ENCODE assay signal across 8 mouse cellular contexts in the genomic region with DNA sequence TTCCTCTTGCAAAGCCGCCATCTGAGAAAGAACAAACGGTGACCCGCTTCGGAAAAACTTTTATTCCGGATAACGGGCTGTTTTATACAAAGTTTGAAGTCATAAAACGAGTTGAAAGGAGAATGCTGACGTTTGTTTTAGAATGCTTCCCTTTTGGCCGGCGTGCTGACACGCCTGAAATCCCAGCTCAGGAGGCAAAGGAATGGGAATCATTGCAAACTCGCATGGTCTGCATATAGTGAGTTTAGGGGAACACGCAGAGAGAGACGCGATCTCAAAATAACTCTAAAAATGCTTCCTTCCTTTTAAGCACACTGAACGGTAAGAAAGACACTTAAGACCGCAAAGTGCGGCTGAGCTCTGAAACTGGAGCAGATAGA. TPM values are rescaled to one million over a fixed set of nuclear protein-coding genes. Genes with fewer than 3 reads are reported as not detected.
DNase-seq lines count a peak whose midpoint lies in the region; ATAC-seq and TF ChIP-seq lines count a peak whose summit lies in the region.

No protein-coding gene starts in this region.

- under 1% methylated on average over 18 of the region's 18 CpGs for WGBS in cerebellum, adult 2 months
- under 1% methylated on average over 18 of the region's 18 CpGs for WGBS in neural tube, embryonic 12.5 days

- H3K27me3 ChIP-seq in cerebellum, adult 2 months (ENCODE audit: control insufficient read depth, insufficient read depth, low read length) = no peaks in the 10 kb centered on the region
- no peaks in the 10 kb centered on the region for H3K27me3 ChIP-seq in neural tube, embryonic 12.5 days (replicated peaks)

- TF ChIP-seq CTCF in cerebellum, adult 2 months (IDR thresholded peaks at IDR 0.05; ENCODE audit: borderline replicate concordance, insufficient read depth, low read depth, low read length) = no peak

- H3K9me3 ChIP-seq in neural tube, embryonic 12.5 days = no peaks in the 10 kb centered on the region

- H3K4me1 ChIP-seq in cerebellum, adult 2 months (ENCODE audit: control insufficient read depth, insufficient read depth, low read length) = no peaks in the 10 kb centered on the region
- peaks cover 4% of the 10 kb centered on the region for H3K4me1 ChIP-seq in neural tube, embryonic 12.5 days

- no peaks in the 10 kb centered on the region for H3K36me3 ChIP-seq in neural tube, embryonic 12.5 days

- H3K4me3 ChIP-seq in cerebellum, adult 2 months (replicated peaks; ENCODE audit: insufficient read depth, low read depth, low read length) = peak overlapping the region; percentile 60
- peak overlapping the region; percentile 96 for H3K4me3 ChIP-seq in neural tube, embryonic 12.5 days

- H3K27ac ChIP-seq in cerebellum, adult 2 months (ENCODE audit: insufficient read depth, low read length) = peak overlapping the region; percentile 90
- peak overlapping the region; percentile 97 for H3K27ac ChIP-seq in neural tube, embryonic 12.5 days

- H3K4me2 ChIP-seq in neural tube, embryonic 12.5 days (replicated peaks) = peak overlapping the region; percentile 78

- no peak for DNase-seq in cerebellum, adult 2 months
- no peak for DNase-seq in cerebellum, adult 11 months
- peak; percentile 13 for DNase-seq in ovary, postnatal 10 days (ENCODE audit: low spot score)
- no peak for DNase-seq in ovary, adult 18-20 months (ENCODE audit: low spot score)
- DNase-seq in right cerebral cortex, postnatal 14 days = no peak
- DNase-seq in spleen, postnatal 36 days (ENCODE audit: low spot score in 2 of 2) = no peak

- H3K9ac ChIP-seq in neural tube, embryonic 12.5 days = peak overlapping the region; percentile 99

- no peak for TF ChIP-seq POLR2A in cerebellum, adult 2 months (IDR thresholded peaks at IDR 0.05; ENCODE audit: borderline replicate concordance, insufficient read depth, low read length)

- ATAC-seq in inflammation-experienced regulatory T-cells, adult 6 months = peak; percentile 7
- ATAC-seq in neural tube, embryonic 12.5 days (ENCODE audit: low FRiP score, low read depth) = no peak

RNA-seq across cellular contexts. Expression of a gene that starts 0.4 kb away (rescaled TPM):
- 7.7 and 9.5 TPM in 2 replicates for polyA plus RNA-seq in cerebellum, adult 2 months (2012; rRNA removed)
- polyA plus RNA-seq in inflammation-experienced regulatory T-cells, adult 6 months (2017; shearing (Covaris generic)) = 10 to 100 TPM in 2 of 3 experiments, 1 to 10 TPM in 1; 5.6 to 12.4 (median 11.5) TPM
- 10.7 and 10.8 TPM in 2 replicates for polyA plus RNA-seq in neural tube, embryonic 12.5 days (2016; fragmentation: Nextera tagmentation; extraction: Ambion mirVana)

RNA-seq across cellular contexts. Expression of a gene that starts 0.5 kb away (rescaled TPM):
- polyA plus RNA-seq in cerebellum, adult 2 months (2012; rRNA removed) = 132 and 153 TPM in 2 replicates
- 100 to 1,000 TPM; 165 to 215 (median 193) TPM for polyA plus RNA-seq in inflammation-experienced regulatory T-cells, adult 6 months (2017; shearing (Covaris generic))
- 194 and 201 TPM in 2 replicates for polyA plus RNA-seq in neural tube, embryonic 12.5 days (2016; fragmentation: Nextera tagmentation; extraction: Ambion mirVana)
